Mouse (Mus musculus) hindlimb bud, embryonic 11.5 days (tissue): Measurements from ENCODE around the gene Dhx34.
"Not testable (repeated sequence)": the region's sequence is repeated elsewhere in the genome, so short reads cannot be mapped to it uniquely, and the experiment has no call there.

Source experiments
- DNase-seq: peaks from one replicate; pipeline ENCODE4 v3.0.0-alpha.2; 2012; ENCODE audit warnings: low read depth, low spot score; ENCODE audit errors: extremely low spot score

The Dhx34 gene

DNA sequence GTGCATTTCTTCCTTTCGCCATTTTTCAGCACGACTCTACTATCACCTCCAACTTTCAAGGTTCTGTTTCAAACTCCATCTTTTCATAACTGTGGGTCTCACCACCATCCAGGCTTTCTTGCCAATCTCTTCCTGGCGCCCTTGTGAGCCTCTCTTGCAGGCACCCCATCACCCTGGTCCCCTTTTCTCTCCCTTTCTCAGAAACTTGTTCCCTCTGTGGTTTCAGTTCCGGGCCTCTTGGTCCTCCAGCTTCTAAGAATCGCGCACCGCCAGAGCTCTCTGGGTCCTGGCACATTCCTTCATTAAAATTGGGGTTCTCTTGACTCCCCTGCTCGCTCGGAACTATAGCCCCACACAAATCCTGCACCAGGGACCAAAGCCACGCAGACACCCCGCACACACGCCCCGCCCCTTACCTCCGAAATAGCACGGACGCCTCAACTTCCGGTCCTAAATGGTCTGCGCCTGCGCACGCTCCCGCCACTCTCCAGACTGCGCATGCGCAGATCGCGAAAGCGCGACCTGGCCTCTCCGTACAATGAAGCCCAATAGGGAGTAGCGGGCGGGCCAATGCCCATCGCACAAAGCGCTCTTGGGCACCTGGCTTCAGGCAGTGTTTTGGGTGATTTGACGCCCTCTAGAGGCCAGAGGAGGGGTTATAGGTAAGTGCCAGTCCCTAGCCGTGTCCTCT is at the start of gene Dhx34:
TSS of gene Dhx34 (minus strand) at position 456 of the 691 bp plus-strand sequence.
- peak; percentile 97 for DNase-seq

DNA sequence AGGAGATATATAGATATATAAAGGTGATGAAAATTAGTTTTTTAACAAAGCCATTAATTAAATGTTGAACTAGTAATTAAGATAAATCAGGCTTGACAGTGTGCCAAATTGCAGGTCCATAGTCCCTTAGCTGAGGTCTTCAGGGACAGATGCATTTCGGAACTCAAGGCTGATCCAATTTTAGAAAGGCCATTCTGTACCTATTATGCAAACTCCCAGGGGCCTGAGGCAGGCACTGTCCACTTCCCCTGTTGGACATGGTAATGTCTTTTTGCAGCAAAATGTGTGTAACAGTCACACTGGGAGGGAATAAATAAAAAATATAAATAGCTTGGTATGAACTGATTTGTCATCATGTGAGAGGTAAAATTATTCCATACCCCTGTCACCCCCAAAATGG is 49.3 kb upstream of the Dhx34 start:
- DNase-seq = no peak

DNA sequence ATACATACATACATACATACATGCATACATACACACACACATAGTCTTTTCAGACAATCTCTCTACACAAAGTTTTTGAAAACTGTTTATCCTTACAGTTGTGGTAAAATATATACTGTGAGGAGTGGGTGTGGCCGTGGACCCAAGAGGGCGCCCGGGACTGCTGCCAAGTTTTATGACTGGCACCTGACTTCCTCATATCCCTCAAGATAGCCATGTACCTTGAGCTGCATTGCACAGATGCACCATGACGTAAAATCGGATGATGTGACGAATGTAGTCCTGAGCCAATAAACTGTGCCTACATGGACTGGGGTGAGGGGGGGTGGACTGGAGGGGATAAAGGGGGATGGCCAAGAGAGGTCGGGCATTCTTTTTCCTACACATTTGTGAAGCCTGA is 44.8 kb upstream of the Dhx34 start:
- DNase-seq = not testable (repeated sequence)

DNA sequence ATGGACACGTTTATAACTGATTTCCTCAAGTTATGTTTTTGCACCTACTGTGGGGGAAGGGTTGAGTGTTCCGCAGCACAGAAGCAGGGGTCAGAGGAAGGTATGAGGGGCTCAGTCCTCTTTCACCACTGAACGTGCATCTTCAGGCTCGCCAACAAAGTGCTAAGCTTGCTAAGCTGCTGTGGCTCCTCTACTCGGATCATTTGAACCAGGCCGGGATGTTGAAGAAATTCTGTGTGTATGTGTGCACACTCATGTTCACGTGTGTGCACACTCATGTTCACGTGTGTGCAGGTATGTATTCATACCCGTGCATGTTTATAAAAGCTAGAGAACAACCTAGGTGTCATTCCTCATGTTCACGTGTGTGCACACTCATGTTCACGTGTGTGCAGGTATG is 44.0 kb upstream of the Dhx34 start:
- DNase-seq = no peak

DNA sequence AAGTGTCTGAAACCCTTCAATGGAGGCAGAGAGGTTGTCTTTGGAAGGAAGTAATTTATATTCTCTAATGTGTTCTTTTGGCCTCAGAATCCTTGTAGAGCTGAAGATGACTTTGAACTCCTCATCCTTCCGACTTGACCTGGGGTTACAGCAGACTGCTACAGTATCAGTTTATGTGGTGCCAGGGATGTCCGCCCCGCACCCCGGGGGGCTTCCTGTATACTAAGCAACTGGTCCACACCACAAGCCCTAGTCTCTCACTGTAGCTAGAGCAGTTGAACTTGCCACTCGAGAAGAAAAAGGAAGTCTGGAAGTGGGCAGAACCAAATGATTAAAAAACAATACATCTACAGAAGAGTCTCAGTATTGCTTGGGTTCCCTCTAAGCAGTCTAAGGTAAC is 42.0 kb upstream of the Dhx34 start:
- no peak for DNase-seq

DNA sequence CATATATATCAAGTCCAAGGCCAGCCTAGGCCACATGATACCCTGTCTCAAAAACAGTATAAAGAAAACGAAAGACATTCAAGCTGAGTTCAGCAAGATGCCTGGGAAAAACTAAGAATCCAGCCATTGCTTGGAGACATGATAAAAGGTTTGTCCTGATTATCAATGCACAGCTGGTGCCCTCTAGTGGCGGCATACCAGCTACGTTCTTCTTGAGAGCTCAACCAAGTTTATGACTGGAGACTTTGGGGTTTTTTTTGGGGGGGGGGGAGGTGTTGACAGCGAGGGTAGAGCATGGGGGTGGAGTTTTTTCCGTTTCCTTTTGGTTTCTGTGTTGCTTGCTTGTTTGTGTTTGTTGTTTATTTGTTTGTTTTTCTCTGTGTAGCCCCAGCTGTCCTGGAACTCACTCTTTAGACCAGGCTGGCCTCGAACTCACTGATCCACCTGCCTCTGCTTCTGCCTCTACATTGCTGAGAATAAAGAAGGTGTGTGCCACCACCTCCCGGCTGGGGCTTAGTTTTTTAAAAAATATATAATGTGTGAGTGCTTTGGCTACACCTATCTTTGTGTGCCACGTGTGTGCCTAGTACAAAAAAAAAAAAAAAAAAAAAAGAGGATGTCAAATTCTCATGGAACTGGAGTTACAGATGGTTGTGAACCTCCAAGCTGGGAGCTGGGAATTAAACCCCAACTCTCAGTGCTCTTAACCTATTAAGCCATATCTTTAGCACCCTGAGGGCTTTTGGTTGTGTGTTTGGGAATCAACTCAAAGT is 41.4 kb upstream of the Dhx34 start:
- peak; percentile 37 for DNase-seq

DNA sequence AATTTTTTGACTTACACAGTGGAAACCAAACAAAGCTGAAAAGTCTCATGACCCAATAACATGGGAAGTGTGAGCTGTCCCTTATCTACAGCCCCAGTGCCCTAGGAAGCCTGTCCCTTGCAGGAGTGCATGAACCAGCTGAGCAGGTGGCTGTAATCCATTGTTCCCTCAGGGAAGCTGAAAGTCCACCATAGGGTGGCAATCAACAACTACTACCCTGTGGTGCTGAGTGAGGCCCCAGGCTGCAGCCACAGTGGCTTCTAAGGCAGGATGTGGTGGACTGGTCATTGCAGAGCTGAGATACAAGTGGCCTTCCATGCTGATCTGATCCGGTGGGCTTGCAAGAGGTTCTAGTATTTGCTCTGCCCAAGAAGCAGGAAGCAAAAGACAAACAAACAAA is 39.3 kb upstream of the Dhx34 start:
- no peak for DNase-seq

DNA sequence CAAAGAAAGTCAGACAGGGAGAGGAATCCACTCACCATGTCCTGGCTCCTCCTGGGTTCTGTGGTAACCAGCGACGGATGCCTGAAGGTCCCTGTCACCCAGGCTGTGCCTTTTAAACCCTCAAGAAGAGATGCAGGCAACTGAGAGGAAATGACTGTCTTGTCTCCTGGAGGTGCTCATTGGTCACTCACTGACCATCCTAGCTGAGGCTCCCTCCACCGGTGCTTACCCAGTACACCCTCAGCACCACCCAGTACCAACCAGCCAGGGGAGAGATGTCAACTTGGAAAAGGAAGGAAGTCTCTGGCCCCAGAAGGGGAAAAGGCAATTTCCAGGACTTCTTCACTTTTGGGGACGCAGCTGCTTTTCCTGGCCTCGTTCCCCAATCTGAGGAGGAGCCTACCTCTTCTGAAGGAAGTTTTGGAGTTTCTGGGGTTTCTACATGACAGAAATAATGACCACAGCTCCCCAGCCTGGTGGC is 37.3 kb upstream of the Dhx34 start, which contains the start of gene C5ar1:
TSS of gene C5ar1 (minus strand) at position 431 of the 481 bp plus-strand sequence.
- DNase-seq = no peak

DNA sequence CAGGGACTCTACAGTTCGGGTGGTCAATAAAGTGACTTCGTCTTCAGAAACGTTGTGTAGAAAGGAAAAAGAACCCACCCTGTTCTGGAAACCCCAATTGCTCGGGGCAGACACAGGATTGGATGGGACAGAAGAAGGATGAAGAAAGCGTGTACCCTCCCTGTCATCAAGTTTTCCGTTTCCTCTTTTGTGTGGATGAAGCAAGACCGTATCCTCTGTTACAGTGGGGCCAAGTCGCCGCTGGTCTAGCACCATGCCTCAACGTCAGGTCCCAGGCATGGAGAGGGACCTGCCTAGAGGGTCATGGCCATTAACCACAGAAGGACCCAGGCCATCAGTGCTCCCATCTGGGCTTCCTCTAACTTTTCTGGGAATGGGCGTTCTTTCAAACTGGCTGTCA is 36.0 kb upstream of the Dhx34 start:
- DNase-seq = no peak

DNA sequence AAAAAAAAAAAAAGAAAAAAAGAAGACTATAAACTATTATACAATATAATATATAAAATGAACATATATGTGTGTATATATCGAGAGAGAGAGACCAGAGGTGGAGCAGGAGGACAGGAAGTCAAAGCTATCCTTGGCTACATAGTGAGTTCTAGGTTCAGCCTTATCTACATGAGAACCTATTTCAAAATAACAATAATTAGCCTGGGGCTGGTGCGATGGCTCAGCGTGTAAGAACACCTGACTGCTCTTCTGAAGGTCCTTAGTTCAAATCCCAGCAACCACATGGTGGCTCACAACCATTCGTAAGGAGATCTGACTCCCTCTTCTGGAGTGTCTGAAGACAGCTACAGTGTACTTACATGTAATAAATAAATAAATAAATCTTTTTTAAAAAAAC is 34.1 kb upstream of the Dhx34 start:
- not testable (repeated sequence) for DNase-seq

DNA sequence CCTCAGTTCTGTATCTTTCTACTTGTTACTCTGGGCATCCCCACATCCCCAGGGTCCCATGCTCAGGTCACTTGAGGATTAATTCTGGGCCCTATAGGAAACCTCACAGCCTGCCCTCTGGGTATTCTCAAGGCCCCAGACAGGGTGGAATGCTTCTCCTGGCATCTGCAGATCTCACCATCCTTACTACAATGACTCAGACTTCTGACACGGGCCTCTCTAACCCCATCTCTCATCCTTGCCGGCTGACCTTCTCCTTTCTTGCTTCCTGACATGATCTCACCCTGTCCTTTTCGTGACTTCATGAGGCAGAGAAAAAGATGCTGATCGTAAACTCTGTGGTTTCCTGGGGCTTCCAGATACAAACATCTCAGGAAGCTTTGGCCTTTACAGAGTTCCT is 32.4 kb upstream of the Dhx34 start:
- DNase-seq = no peak

DNA sequence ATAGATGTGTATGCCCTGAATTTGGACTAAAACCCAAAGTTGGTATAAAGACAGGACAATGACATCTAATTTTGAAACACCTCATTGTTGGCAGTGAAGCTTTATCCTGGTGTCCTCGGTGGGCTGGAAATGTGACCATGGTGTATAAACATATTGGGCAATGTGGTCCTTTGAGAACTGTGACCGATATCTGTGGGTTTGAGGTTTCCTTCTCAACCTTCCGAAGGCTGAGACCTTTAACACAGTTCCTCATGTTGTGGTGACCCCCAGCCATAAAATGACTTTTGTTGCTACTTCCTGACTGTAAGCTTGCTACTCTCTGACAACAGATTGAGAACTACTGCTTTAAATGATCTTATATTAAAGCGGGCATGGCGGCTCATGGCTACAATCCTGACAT is 28.9 kb upstream of the Dhx34 start:
- DNase-seq = no peak

DNA sequence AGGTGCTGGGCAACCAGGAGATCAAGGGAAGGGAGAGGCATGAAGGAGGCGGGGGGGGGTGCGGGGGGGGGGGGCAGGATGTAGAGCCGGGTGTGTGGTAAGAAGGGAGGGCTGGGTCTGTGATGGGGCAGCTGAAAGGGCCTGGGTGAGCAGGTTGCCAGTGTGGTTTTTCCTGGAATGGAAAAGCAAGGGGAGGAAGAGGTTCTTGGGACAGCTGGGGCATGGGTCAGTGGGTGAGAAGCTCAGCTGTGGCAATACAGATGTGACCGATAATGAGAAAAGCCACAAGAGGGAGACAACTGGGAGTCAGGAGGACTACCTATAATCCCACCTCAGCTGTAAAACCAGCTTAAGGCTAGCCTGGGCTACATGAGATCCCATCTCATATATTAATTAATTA is 24.1 kb upstream of the Dhx34 start:
- no peak for DNase-seq

DNA sequence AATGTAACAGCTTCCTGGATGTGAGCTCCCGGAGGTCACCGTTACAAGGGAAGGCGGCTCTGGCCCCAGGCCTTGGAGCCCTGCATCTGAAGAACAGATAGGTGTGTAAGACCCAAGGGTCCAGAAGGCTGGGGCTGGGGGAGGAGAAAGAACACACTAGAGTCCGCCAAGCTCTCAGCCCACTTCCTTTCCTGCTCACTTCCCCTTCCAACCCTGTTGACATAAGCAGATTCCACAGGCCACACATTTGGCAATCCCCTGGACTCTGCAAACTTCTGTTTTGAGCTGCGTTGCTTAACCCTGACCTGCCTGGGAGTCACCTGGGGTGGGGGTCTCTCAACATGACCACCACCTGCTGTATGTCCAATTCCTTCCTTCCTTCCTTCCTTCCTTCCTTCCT is 22.2 kb upstream of the Dhx34 start, which contains the start of gene C5ar2:
TSS of gene C5ar2 (minus strand) at position 88 of the 400 bp plus-strand sequence.
- no peak for DNase-seq

DNA sequence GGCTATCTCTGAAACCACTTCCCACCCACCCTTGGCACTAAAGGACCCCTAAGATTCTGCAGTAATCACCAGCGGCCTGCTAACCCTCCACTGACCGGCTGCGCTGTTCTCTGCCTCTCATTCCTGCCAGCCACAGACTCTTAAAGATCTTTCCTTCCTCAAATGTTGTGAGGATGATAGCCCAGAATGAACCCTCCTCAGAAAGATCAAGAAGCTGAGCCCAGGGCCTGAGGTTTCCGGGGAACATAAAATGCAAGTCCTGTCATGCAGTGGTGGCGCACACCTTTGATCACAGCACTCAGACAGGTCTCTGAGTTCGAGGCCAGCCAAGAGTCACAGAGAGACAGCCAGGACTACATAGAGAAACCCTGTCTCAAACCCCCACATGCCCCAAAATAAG is 20.4 kb upstream of the Dhx34 start:
- DNase-seq = no peak

DNA sequence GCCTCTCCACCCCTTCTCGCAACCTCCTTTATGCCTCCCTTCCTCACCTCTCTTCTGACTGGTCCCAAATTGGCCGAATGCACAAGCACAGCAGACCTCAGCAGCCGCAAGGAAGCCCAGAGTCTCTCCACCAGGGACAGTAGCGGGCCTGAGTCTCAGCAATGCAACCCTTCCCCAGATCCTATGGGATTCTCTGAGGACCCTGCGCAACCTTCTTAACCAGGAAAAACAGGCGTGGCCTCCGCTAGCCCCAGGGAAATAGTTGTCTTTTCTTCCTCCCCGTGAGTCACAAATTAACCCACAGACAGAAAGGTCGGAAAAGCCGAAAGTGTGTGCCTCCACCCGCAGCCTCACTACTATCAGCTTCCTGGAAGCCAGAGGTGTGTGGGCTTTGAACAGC is 19.9 kb upstream of the Dhx34 start:
- DNase-seq = no peak

DNA sequence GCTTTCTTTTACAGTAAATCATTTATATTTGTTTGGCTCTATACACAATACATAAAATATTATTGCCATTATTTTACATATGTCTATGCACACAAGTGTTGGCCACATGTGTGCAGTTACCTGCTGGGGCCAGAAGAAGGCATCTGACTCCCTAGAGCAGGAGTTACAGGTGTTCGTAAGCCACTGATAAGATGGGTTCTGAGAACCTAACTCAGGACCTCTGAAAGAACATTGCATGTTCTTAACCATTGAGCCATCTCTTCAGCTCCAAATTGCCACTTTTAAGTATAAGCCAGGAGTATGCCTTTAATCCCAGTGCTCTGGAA is 19.1 kb upstream of the Dhx34 start:
- no peak for DNase-seq

DNA sequence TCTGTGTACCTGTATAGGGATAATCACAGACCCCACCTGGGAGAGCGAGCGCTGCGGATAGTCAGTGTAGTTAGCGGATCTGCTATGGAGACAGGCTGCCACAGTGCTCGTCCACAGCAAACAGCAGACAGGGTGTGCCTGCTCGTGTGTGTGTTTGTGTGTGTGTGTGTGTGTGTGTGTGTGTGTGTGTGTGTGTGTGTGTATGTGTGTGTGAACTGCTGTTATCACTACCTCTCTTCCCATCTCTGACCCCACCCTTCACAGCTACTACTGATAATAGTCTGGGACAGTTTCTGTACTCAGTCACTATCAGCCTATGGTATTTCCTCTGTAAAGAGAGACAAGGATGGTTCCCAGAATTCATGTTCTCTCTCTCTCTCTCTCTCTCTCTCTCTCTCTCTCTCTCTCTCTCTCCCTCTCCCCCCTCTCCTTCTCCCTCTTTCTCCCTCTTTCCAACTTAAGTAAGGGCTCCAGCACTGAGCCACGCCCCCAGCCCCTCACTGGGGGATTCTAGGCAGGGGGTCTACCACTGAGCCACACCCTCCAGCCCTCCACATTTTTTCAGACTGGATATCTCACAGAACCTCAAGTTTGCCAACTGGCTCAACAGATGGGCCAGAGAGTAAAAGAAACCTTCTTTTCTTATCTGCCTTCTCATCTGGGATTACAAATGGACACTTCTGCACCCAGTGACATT is 18.6 kb upstream of the Dhx34 start:
- no peak for DNase-seq

DNA sequence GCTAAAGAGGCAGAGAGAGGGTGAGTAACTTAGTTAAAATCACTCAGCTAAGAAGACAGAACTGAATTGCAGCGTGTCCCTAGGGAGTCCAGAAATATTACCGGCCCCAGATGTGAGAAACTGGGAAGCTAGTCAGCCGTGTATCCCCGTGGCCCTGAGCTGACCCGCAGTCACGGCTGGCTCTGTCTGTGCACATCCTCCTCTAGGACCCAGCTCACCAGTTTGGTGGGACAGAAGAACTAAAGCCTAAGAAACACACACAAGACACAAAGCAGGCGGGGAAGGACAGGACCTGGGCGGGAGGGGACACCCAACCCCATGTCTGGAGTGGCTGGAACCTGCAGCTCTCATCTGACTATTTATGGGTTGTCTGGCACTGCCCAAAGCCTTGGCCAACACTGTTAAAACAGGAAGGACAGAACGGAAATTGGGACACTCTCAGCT is 17.7 kb upstream of the Dhx34 start:
- DNase-seq = no peak

DNA sequence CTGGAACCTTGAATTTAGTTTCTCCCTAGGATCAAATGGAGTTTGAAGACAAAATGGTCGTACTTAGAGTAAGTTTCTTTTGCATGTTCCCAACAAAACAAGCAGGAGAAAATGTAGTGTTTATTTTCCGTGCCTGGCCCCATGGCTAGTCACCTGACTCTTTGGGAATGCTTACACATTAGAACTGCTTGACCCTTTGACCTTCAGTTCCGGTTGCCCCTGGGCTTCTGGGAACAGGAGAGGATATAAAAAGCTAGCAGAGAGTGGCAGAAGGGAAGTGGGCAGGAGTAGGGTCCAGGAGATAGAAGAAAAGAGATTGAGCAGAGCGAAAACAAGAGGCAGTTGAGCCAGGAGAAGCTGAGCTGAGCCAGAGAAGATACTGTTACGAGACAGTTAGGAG is 8.0 kb upstream of the Dhx34 start:
- DNase-seq = peak; percentile 76

DNA sequence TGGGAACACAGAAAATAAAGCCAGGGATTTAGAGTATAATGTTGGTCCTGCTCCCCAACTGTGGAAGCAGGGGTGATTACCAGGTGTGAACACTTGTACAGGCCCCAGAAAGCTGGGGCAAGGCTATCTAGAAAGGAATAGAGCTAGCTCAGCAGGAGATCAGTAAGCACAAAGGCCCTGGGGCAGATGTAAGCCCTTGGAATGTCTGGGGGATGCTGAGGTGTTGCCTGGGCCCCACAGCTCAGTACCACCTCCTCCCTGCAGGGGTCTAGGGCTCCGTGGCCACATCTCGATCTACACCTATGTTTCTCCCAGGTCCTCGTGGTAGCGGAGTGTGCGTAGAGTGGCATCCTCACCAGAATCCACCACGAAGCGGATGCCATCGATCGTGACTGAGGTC is 7.9 kb downstream of the Dhx34 start:
- DNase-seq = no peak

DNA sequence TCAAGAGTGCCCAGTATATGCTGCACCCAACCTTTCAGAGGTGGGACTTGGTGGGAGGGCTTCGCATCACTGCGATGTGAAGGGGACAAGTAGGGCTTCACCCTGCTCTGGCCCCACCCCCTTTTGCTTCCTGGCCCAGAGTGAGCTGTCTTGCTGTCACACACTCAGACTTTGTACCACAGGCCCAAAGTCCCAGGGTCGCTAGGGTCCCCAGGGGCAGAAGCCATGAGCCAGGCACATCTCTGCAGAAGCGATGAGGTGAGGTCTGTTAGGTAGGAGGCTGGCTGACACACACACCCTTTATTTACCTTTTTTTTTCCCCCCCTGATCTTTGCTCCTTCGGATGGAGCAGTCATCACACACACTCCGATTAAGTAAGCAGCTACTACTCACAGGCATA is 8.6 kb downstream of the Dhx34 start:
- DNase-seq = no peak
